Mouse (Mus musculus) embryonic fibroblast, embryonic 13.5 days (primary cell): ENCODE data around the gene Abhd6. TPM values are rescaled to one million over a fixed set of nuclear protein-coding genes. Genes with fewer than 3 reads are reported as not detected.

Experiments used
- H3K27ac ChIP-seq: 2 replicates; pipeline ENCODE4 v1.5.1; 2012; ENCODE audit warnings: low read length, control low read depth, inconsistent platforms; ENCODE audit not compliant: insufficient read depth
- H3K4me1 ChIP-seq: 2 replicates; pipeline ENCODE4 v1.6.1; 2011; ENCODE audit warnings: low read length; ENCODE audit not compliant: control insufficient read depth, insufficient read depth
- H3K4me3 ChIP-seq: 2 replicates; pipeline ENCODE4 v1.5.1; 2011; ENCODE audit warnings: mild to moderate bottlenecking, control low read depth, low read length; ENCODE audit not compliant: insufficient read depth
- CTCF ChIP-seq: IDR thresholded peaks from 2 replicates; pipeline ENCODE4 v1.5.1; 2011; ENCODE audit warnings: mild to moderate bottlenecking, control low read depth, low read length, moderate library complexity, borderline replicate concordance; ENCODE audit not compliant: insufficient read depth
- POLR2A ChIP-seq: IDR thresholded peaks from 2 replicates; pipeline ENCODE4 v1.6.1; 2011; ENCODE audit warnings: low read depth, mild to moderate bottlenecking, control low read depth, low read length, moderate library complexity
- polyA plus RNA-seq: library from polyadenylated mRNA; stranded (reverse); fragments of >200 nt; gene quantifications from 2 replicates; pipeline ENCODE4 v1.2.4, GENCODE M21; 2011; ENCODE audit warnings: low read depth; ENCODE audit not compliant: missing spikeins, insufficient read length

Gene Abhd6
- polyA plus RNA-seq, 1 experiment: 6.4 TPM

DNA sequence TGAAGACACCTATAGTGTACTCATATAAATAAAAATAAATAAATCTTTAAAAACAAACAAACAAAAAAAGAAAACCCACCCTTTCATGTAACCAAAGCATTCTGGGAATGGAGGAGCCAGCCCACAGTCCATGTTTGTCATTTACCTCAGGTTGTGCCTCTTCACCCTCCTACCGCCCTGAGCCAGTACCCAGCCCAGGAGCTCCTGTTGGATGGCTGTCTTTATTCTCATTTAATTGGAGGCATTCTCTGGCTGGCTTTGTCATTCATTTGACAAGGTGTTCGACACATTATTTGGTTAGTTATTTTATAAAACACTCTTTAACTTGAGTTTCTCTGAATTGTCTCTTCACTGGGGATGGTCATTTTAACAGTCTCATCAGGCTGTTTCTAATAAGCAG lies 49.2 kb downstream of the Abhd6 start:
- no peaks in the 10 kb centered on the region for H3K4me1 ChIP-seq
- H3K27ac ChIP-seq: no peak overlapping the region
- H3K4me3 ChIP-seq: no peak overlapping the region
- TF ChIP-seq CTCF (no peak), POLR2A (no peak)

DNA sequence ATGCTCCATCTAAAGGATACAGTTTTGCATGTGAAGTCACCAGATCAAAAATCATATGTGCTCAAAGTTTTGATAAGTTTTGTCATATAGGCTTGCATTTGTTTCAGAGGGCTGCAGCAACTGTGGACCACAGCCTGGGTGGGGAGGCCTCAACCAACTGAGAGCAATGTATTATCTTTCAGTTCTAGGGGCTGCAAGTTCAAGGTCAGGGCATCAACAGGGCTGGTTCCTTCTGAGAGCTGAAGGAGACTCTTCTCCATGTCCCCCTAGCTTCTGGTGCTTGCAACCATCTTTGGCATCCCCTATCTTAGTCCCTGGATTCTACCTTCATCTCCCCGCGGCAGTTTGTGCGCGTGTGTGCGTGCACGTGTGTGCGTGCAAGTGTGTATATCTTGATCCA lies 50.0 kb downstream of the Abhd6 start:
- Histone ChIP-seq H3K27ac (no peak overlapping the region), H3K4me3 (no peak overlapping the region), H3K4me1 (no peaks in the 10 kb centered on the region)
- TF ChIP-seq POLR2A (no peak), CTCF (no peak)

DNA sequence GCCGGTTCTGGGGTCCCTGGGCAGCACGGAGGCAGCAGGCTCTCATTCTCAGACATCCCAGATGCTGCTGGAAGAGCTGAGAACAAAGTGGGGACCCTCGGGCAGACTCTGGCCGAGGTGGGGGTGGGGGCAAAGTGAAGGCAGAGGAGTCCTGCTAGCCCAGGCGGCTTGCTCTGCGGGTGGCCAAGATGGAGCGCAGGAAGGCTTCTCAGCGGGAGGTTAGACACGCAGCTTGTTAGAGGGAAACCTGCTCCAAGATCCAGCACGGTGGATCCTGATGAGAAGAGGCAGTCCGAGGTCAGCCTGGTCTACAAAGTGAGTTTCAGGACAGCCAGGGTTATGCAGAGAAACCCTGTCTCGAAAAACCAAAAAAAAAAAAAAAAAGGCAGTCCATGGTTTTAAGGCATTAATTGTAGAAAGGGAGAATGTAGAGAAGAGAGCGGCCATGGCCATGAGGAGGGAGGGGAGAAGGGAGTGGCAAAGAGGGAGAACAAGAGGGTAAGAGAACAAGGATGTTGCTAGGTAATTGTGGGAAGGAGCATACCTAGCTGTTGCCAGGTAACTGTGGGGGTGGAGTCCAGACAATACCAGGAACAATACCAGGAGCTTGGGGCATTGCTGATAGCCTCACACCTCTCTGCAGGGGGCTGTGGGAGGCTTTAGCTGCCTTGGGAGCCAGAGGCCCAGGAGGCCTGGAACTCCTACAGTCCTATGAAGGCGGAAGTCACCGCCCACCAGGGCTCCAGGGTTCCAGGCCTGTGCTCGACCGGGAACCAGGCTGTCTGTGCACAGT lies 51.8 kb downstream of the Abhd6 start:
- Histone ChIP-seq H3K4me1 (no peaks in the 10 kb centered on the region), H3K4me3 (no peak overlapping the region), H3K27ac (no peak overlapping the region)
- TF ChIP-seq CTCF (no peak), POLR2A (no peak)

DNA sequence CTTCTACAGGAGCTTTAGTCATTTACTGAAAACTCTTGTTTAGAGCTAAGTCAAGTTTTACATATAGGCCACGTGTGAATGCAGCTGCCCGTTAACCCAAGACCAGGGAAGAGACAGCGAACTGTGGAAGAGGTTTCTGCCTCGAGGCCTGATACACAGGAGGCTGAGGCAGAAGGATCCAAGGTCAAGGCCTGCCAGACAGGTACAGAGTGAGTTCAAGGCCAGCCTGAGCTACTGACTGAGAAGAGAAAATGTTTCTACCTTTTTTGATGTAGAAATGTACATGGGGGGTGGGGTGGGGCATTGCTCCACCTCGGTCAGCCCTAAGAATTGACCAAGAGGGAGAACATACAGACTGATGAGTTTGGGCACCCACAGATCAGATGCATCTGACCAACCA lies 53.4 kb downstream of the Abhd6 start:
- Histone ChIP-seq H3K4me1 (no peaks in the 10 kb centered on the region), H3K27ac (no peak overlapping the region), H3K4me3 (no peak overlapping the region)
- TF ChIP-seq CTCF: no peak

DNA sequence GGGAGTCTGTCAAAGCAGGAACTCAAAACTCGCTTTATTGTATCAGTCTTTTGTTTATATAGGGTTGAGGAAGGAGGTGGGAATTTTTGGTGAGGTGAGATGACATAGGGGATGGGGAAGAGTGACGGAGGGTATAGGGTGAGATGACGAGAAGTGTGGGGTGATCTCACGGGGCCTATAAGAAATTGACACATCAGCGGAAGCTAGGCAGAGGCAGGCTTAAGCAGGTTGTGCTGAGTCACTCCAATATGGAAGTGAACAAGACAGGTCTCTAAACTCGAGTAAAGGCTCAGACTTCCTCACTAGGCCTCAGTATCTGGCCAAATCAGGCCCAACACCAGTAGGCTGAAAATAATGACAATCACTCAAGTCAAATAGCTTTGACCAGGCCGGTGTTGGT lies 57.2 kb downstream of the Abhd6 start:
- H3K4me1 ChIP-seq: no peaks in the 10 kb centered on the region
- H3K27ac ChIP-seq: no peak overlapping the region
- no peak overlapping the region for H3K4me3 ChIP-seq
- TF ChIP-seq POLR2A (no peak), CTCF (no peak)

DNA sequence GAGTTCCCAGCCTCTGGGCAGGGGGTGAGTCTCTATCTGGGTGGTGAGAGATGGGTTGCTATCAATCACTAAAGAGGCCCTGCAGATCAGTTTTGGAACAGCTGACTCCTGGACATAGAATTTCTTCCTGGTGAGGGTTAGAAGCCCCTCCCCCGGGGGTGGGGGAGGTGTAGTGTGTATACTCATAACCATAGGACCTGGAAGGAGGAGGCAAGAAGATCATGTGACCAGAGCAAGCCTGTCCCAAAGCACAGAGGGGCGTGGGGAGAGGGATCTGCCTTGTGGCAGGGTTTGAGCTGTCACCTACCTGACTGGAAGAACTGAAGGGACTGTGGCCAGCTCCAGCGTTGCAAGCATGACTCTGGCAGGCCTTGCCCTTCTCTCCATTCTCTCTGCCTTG lies 59.4 kb downstream of the Abhd6 start:
- Histone ChIP-seq H3K4me1 (no peaks in the 10 kb centered on the region), H3K4me3 (no peak overlapping the region), H3K27ac (no peak overlapping the region)

DNA sequence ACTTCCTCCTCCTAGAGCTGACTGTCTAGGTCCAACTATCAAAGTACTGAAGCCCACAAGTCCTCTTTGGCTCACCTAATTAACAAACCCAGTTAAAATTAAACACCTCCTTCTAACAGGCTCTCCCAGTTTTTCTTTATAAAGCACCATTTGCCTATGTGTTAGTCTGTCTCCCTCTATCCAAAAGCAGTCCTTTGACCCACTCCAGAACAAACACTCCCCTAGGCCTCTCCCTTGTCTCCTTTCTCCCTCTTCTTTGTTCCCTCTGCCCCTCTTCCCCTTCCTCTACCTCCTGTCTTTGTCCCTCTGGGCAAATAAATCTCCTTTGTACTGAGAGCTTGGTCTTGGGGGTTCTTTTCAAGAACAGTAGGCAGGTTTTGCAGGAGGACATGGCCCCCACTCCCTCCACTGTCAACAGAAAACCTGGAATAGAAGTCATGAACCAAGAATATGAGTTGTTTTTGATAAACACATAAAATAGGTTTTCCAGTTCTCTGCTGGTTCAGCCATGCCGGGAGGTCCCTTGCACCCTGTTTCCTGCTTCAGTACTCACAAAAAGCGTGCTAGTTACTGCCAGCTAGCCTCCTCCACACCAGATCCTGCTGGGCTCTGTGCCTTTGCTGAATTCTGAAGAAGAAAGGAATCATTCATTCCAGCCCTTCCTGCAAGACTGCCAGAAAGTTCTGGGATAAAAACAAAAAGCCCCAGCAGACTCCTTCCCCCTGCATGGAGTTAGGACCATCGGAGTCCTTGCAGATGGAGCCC lies 60.0 kb downstream of the Abhd6 start:
- Histone ChIP-seq H3K4me1 (no peaks in the 10 kb centered on the region), H3K4me3 (no peak overlapping the region), H3K27ac (no peak overlapping the region)
- TF ChIP-seq POLR2A (no peak), CTCF (no peak)

More for the DNA sequence above, 59.4 kb downstream of the Abhd6 start:
- no peak for TF ChIP-seq POLR2A
- TF ChIP-seq CTCF: no peak

DNA sequence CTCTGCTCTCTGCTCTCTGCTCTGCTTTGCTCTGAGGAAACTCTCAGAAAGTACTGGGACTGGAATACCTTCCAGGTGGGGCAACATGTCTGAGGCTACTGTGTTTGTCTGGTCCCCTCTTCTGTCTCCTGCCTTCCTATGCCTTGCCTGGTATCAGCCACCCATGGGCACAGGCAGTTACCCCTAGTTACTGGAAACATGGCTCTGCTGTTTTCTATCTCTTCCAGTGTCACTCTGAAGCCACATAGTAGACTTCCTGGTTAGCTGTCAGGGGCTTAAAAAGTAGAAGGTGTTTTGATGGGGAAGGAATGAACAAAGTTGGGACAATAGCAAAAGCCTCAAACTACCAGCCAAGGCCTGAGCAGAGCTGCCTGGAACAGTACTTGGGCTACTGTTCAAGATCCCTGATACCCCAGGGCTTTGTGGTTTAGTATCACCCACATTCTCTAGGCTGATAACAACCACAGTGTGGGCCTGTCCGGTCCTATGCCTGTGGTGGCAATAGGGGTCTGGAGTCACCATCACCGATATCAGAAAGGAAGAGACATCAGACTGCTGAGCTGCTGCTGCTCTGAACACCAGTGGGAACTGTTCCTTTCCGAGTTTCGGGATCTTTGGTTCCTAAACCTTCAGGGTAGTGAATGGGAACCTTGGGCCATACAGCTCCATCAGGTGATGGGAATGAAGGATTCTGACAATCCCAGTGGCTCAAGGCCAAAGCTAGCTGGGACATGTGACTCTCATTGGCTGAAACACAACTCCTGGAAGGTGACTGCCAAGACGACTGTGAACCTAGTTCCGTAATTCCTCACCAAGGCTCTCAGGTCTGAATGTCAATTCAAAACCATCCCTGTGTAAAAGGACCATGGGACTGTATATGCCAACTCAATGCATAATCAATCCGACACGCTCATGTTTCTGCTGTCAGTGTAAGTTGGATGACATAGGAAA lies 61.4 kb downstream of the Abhd6 start:
- TF ChIP-seq POLR2A (no peak), CTCF (no peak)
- Histone ChIP-seq H3K27ac (no peak overlapping the region), H3K4me1 (no peaks in the 10 kb centered on the region), H3K4me3 (no peak overlapping the region)

DNA sequence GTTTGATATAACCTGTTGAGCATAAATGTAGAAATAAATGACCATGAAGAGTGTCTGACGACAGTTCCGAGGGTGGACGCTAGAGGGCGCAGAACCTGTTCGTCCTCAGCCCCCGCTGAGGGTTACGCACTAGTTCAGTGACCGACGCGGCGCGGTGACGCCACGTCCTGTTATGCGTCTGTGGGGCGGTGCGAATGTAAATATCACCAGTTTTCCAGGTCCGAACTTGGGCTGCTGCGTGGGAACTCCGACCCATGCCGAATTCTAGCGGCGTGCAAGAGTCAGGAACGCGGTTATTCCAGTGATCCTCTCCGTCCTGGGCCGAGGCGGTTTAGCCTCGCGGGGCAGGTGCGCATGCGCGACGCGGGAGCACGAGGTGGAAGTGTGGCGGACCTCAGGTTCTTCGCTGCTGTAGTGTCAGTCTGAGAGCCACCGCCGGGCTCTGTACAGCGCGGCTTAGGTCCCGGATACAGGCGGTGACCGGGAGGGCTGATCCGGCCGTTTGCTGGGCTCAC lies 77.5 kb downstream of the Abhd6 start, which contains the start of gene Rpp14:
TSS of gene Rpp14 (plus strand) at position 203 of the 515 bp plus-strand sequence.
- peaks cover 4% of the 10 kb centered on the region; the same call in 1 of the 2 replicates for H3K4me1 ChIP-seq
- peak; percentile 83 for TF ChIP-seq POLR2A
- peak; percentile 96 for TF ChIP-seq CTCF
- peak within 1 kb of the TSS; percentile 78 for H3K27ac ChIP-seq
- H3K4me3 ChIP-seq: peak within 1 kb of the TSS; percentile 55
